Mouse (Mus musculus): ENCODE data around the gene Unc13a. TPM values are rescaled to one million over a fixed set of nuclear protein-coding genes. Genes with fewer than 3 reads are reported as not detected.

Gene Unc13a
- polyA plus RNA-seq, 1 experiment from 2014 or later: 0.41 TPM

- H3K4me2 ChIP-seq: no peak overlapping the region
- H3K27me3 ChIP-seq (replicated peaks; ENCODE audit: control insufficient read depth, insufficient read depth, low read length): no peaks in the 10 kb centered on the region
- no peaks in the 10 kb centered on the region for H3K4me1 ChIP-seq (replicated peaks; ENCODE audit: control insufficient read depth, insufficient read depth, low read length)
- H3K27ac ChIP-seq (ENCODE audit: low read depth, low read length): no peak overlapping the region
- no peak overlapping the region for H3K9ac ChIP-seq (ENCODE audit: low read depth, low read length)
- no peak overlapping the region for H3K4me3 ChIP-seq (ENCODE audit: low read depth, low read length)
- DNase-seq (ENCODE audit: low spot score) (no peak), ATAC-seq (replicated peaks; ENCODE audit: low FRiP score) (no peak)
- 88% methylated on average over 14 of the region's 14 CpGs for WGBS
- no peaks in the 10 kb centered on the region for H3K9me3 ChIP-seq (ENCODE audit: control insufficient read depth, low read length)
- H3K36me3 ChIP-seq (ENCODE audit: control insufficient read depth, insufficient read depth, low read length): no peaks in the 10 kb centered on the region
Measured at GRCm38 (mm10) chr8:71579476-71579875, 92.1 kb downstream of the Unc13a start.

DNA sequence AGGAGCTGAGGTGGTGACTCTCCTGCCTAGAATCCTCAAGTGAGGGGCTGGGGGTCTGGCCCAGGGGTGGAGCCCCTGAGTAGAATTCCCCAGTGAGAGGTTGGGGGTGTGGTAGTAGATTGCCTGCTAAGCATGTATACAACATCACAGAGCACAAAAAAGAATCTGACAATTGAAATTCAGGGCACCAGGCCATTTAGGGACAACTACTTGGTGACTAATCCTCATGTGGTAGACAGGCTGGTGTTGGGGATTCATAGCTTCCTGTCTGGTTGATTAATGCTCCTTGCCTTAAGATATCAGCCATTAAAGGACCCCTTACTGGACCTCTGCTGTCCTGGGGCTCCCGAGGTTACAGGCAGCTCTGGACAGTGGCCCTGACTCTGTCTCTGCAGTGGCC, 92.5 kb downstream of the Unc13a start:
- Histone ChIP-seq H3K9ac (ENCODE audit: low read depth, low read length) (no peak overlapping the region), H3K27ac (ENCODE audit: low read depth, low read length) (no peak overlapping the region), H3K9me3 (ENCODE audit: control insufficient read depth, low read length) (no peaks in the 10 kb centered on the region), H3K4me3 (ENCODE audit: low read depth, low read length) (no peak overlapping the region), H3K27me3 (replicated peaks; ENCODE audit: control insufficient read depth, insufficient read depth, low read length) (no peaks in the 10 kb centered on the region), H3K4me1 (replicated peaks; ENCODE audit: control insufficient read depth, insufficient read depth, low read length) (no peaks in the 10 kb centered on the region), H3K4me2 (no peak overlapping the region), H3K36me3 (ENCODE audit: control insufficient read depth, insufficient read depth, low read length) (no peaks in the 10 kb centered on the region)
- 54% methylated on average over 1 of the region's 1 CpGs for WGBS
- ATAC-seq (replicated peaks; ENCODE audit: low FRiP score) (no peak), DNase-seq (ENCODE audit: low spot score) (no peak)

DNA sequence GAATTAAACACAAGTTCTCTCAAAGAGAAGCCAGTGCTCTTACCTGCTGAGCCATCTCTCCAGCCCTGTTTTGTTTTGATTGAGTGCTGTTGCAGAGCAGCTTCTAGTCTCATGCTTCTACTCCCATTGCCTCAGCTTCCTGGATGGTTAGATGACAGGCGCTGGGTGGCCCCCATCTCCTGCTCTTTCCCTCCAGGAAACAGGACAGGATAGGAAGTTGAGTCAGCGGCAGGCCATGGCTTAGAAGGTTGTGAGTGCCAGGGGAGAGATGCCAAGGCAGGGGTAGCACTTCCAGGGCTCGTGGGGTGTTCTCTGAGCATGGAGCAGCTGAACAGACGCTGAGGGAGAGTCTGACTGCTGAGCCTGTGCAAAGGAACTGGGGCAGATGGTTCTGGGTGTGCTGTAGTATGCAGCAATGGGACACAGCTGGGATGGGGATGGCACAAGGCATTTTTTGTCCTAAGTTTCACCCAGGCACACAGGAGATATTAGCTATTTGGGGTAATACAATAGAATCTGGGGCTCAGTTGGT, 93.6 kb downstream of the Unc13a start:
- no peaks in the 10 kb centered on the region for H3K36me3 ChIP-seq (ENCODE audit: control insufficient read depth, insufficient read depth, low read length)
- H3K27ac ChIP-seq (ENCODE audit: low read depth, low read length): no peak overlapping the region
- no peak overlapping the region for H3K4me2 ChIP-seq
- H3K4me3 ChIP-seq (ENCODE audit: low read depth, low read length): no peak overlapping the region
- no peaks in the 10 kb centered on the region for H3K9me3 ChIP-seq (ENCODE audit: control insufficient read depth, low read length)
- ATAC-seq (replicated peaks; ENCODE audit: low FRiP score) (no peak), DNase-seq (ENCODE audit: low spot score) (no peak)
- H3K9ac ChIP-seq (ENCODE audit: low read depth, low read length): no peak overlapping the region
- no peaks in the 10 kb centered on the region for H3K4me1 ChIP-seq (replicated peaks; ENCODE audit: control insufficient read depth, insufficient read depth, low read length)
- 57% methylated on average over 4 of the region's 4 CpGs for whole genome bisulfite sequencing
- no peaks in the 10 kb centered on the region for H3K27me3 ChIP-seq (replicated peaks; ENCODE audit: control insufficient read depth, insufficient read depth, low read length)

GRCm38 (mm10) chr8:71575020-71575419, 96.5 kb downstream of the Unc13a start:
- 72% methylated on average over 1 of the region's 1 CpGs for WGBS
- ATAC-seq (replicated peaks; ENCODE audit: low FRiP score): no peak

GRCm38 (mm10) chr8:71574426-71574825, 97.1 kb downstream of the Unc13a start:
- 64% methylated on average over 7 of the region's 7 CpGs for WGBS
- DNase-seq (ENCODE audit: low spot score) (no peak), ATAC-seq (replicated peaks; ENCODE audit: low FRiP score) (no peak)
- no peaks in the 10 kb centered on the region for H3K9me3 ChIP-seq (ENCODE audit: control insufficient read depth, low read length)
- no peaks in the 10 kb centered on the region for H3K27me3 ChIP-seq (replicated peaks; ENCODE audit: control insufficient read depth, insufficient read depth, low read length)
- no peak overlapping the region for H3K9ac ChIP-seq (ENCODE audit: low read depth, low read length)
- peaks cover 8% of the 10 kb centered on the region for H3K4me1 ChIP-seq (replicated peaks; ENCODE audit: control insufficient read depth, insufficient read depth, low read length)
- no peak overlapping the region for H3K4me3 ChIP-seq (ENCODE audit: low read depth, low read length)
- H3K4me2 ChIP-seq: no peak overlapping the region
- H3K27ac ChIP-seq (ENCODE audit: low read depth, low read length): no peak overlapping the region
- no peaks in the 10 kb centered on the region for H3K36me3 ChIP-seq (ENCODE audit: control insufficient read depth, insufficient read depth, low read length)

More at GRCm38 (mm10) chr8:71575020-71575419, 96.5 kb downstream of the Unc13a start:
- H3K27ac ChIP-seq (ENCODE audit: low read depth, low read length): no peak overlapping the region
- H3K27me3 ChIP-seq (replicated peaks; ENCODE audit: control insufficient read depth, insufficient read depth, low read length): no peaks in the 10 kb centered on the region
- no peaks in the 10 kb centered on the region for H3K36me3 ChIP-seq (ENCODE audit: control insufficient read depth, insufficient read depth, low read length)
- DNase-seq (ENCODE audit: low spot score): no peak
- H3K4me1 ChIP-seq (replicated peaks; ENCODE audit: control insufficient read depth, insufficient read depth, low read length): peaks cover 8% of the 10 kb centered on the region
- H3K4me3 ChIP-seq (ENCODE audit: low read depth, low read length): no peak overlapping the region
- no peak overlapping the region for H3K9ac ChIP-seq (ENCODE audit: low read depth, low read length)
- H3K9me3 ChIP-seq (ENCODE audit: control insufficient read depth, low read length): no peaks in the 10 kb centered on the region
- H3K4me2 ChIP-seq: no peak overlapping the region

Small RNA genes within 50 kb of the gene (microRNA-seq; reads per million reads assigned to microRNA genes)
- not detected for gene Mir6769b (ENCODE audit: borderline number of aligned reads)

Other genes starting within 250 kb of the Unc13a start
- gene Abhd8, start 208.1 kb downstream of the Unc13a start, polyA plus RNA-seq (2014; fragmentation: Nextera tagmentation; extraction: Ambion mirVana): 20.6 and 21.4 TPM in 2 replicates
- gene Mrpl34, start 206.8 kb downstream of the Unc13a start, polyA plus RNA-seq (2014; fragmentation: Nextera tagmentation; extraction: Ambion mirVana): 215 and 229 TPM in 2 replicates
- 94.1 and 98.2 TPM in 2 replicates for gene Dda1, start 202.6 kb downstream of the Unc13a start, polyA plus RNA-seq (2014; fragmentation: Nextera tagmentation; extraction: Ambion mirVana)
- gene Ano8, start 185.8 kb downstream of the Unc13a start, polyA plus RNA-seq (2014; fragmentation: Nextera tagmentation; extraction: Ambion mirVana): 0.60 and 0.96 TPM in 2 replicates
- 9.5 and 10.4 TPM in 2 replicates for gene Gtpbp3, start 183.7 kb downstream of the Unc13a start, polyA plus RNA-seq (2014; fragmentation: Nextera tagmentation; extraction: Ambion mirVana)
- gene Plvap, start 160.0 kb downstream of the Unc13a start, polyA plus RNA-seq (2014; fragmentation: Nextera tagmentation; extraction: Ambion mirVana): 56.0 and 57.3 TPM in 2 replicates
- 0.16 and 0.44 TPM in 2 replicates for gene Ccdc194, start 146.0 kb downstream of the Unc13a start, polyA plus RNA-seq (2014; fragmentation: Nextera tagmentation; extraction: Ambion mirVana)
- gene Bst2, start 134.3 kb downstream of the Unc13a start, polyA plus RNA-seq (2014; fragmentation: Nextera tagmentation; extraction: Ambion mirVana): 21.9 and 24.0 TPM in 2 replicates
- 68.1 and 71.0 TPM in 2 replicates for gene Mvb12a, start 128.8 kb downstream of the Unc13a start, polyA plus RNA-seq (2014; fragmentation: Nextera tagmentation; extraction: Ambion mirVana)
- 0.53 and 1.1 TPM in 2 replicates for gene Tmem221, start 112.9 kb downstream of the Unc13a start, polyA plus RNA-seq (2014; fragmentation: Nextera tagmentation; extraction: Ambion mirVana)
- gene Nxnl1, start 105.2 kb downstream of the Unc13a start, polyA plus RNA-seq (2014; fragmentation: Nextera tagmentation; extraction: Ambion mirVana): 0.23 and 0.30 TPM in 2 replicates
- 6.2 and 7.0 TPM in 2 replicates for gene Slc27a1, start 102.9 kb downstream of the Unc13a start, polyA plus RNA-seq (2014; fragmentation: Nextera tagmentation; extraction: Ambion mirVana)
- gene Pgls, start 79.6 kb downstream of the Unc13a start, polyA plus RNA-seq (2014; fragmentation: Nextera tagmentation; extraction: Ambion mirVana): 200 TPM in 2 replicates
- 0.88 and 3.8 TPM in 2 replicates for gene Fam129c, start 74.1 kb downstream of the Unc13a start, polyA plus RNA-seq (2014; fragmentation: Nextera tagmentation; extraction: Ambion mirVana)
- 45.2 and 45.4 TPM in 2 replicates for gene Colgalt1, start 60.8 kb downstream of the Unc13a start, polyA plus RNA-seq (2014; fragmentation: Nextera tagmentation; extraction: Ambion mirVana)
- 10.1 and 11.0 TPM in 2 replicates for gene Jak3, start 4.5 kb upstream of the Unc13a start, polyA plus RNA-seq (2014; fragmentation: Nextera tagmentation; extraction: Ambion mirVana)
- 1.3 and 2.0 TPM in 2 replicates for gene Insl3, start 17.5 kb upstream of the Unc13a start, polyA plus RNA-seq (2014; fragmentation: Nextera tagmentation; extraction: Ambion mirVana)
- 2.1 and 2.9 TPM in 2 replicates for gene B3gnt3, start 30.0 kb upstream of the Unc13a start, polyA plus RNA-seq (2014; fragmentation: Nextera tagmentation; extraction: Ambion mirVana)
- 20.8 and 21.1 TPM in 2 replicates for gene Fcho1, start 54.0 kb upstream of the Unc13a start, polyA plus RNA-seq (2014; fragmentation: Nextera tagmentation; extraction: Ambion mirVana)
- gene Zfp709, start 210.3 kb upstream of the Unc13a start, polyA plus RNA-seq (2014; fragmentation: Nextera tagmentation; extraction: Ambion mirVana): 3.9 and 4.2 TPM in 2 replicates
- gene Zfp882, start 236.9 kb upstream of the Unc13a start, polyA plus RNA-seq (2014; fragmentation: Nextera tagmentation; extraction: Ambion mirVana): 1.5 and 1.6 TPM in 2 replicates
- 19.9 and 20.0 TPM in 2 replicates for gene Zfp617, start 236.9 kb upstream of the Unc13a start, polyA plus RNA-seq (2014; fragmentation: Nextera tagmentation; extraction: Ambion mirVana)

Measured in liver, embryonic 11.5 days (tissue).